Mouse (Mus musculus) E14TG2a.4 (cell line): ENCODE results near the gene Lsm10.
"Not testable (repeated sequence)": the region's sequence is repeated elsewhere in the genome, so short reads cannot be mapped to it uniquely, and the experiment has no call there.

Experiments used
- H3K27me3 ChIP-seq: 2 replicates; pipeline ENCODE4 v1.6.1; 2014; ENCODE audit warnings: low read length, control low read depth; ENCODE audit not compliant: insufficient read depth
- H3K36me3 ChIP-seq: 2 replicates; pipeline ENCODE4 v1.6.1; 2014; ENCODE audit warnings: low read length, control low read depth; ENCODE audit not compliant: insufficient read depth
- H3K4me1 ChIP-seq: replicated peaks from 2 replicates; pipeline ENCODE4 v1.6.1; 2014; ENCODE audit warnings: low read depth, low read length, control low read depth
- H3K4me3 ChIP-seq: replicated peaks from 2 replicates; pipeline ENCODE4 v1.5.1; 2014; ENCODE audit warnings: mild to moderate bottlenecking, low read length
- H3K9me3 ChIP-seq: 2 replicates; pipeline ENCODE4 v1.6.1; 2014; ENCODE audit warnings: low read length, control low read depth
- CTCF ChIP-seq: conservative IDR thresholded peaks from 2 replicates; pipeline ENCODE4 v1.5.1; 2014; ENCODE audit warnings: low read length
- NANOG ChIP-seq: IDR thresholded peaks from 2 replicates; pipeline ENCODE4 v1.6.1; 2014; ENCODE audit warnings: borderline replicate concordance, low read length, mixed read lengths
- POU5F1 ChIP-seq: IDR thresholded peaks from 2 replicates; pipeline ENCODE4 v1.6.1; 2014; ENCODE audit warnings: low read length, borderline replicate concordance

The Lsm10 gene

GRCm38 (mm10) chr4:126090101-126090847, 6.1 kb upstream of the Lsm10 start:
- Histone ChIP-seq H3K36me3 (no peaks in the 10 kb centered on the region), H3K4me3 (no peak overlapping the region), H3K4me1 (peaks cover 7% of the 10 kb centered on the region), H3K9me3 (no peaks in the 10 kb centered on the region), H3K27me3 (no peaks in the 10 kb centered on the region)
- TF ChIP-seq POU5F1 (no peak), NANOG (no peak), CTCF (no peak)

DNA sequence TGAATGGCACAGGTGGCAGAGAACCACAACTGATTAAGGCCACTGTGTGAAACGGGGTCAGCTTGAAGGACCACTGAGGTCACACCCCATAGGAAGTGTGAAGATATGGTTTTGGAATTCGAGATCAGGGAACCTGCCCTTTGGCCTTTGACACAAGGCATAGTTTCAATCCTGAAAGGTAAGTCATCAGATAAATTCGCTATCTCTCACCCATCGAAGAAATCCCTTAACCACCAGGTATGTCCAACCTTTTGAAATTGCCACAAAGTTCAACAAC, 5.6 kb upstream of the Lsm10 start:
- no peaks in the 10 kb centered on the region for H3K9me3 ChIP-seq
- H3K27me3 ChIP-seq, result no peaks in the 10 kb centered on the region
- no peak for TF ChIP-seq NANOG
- no peak for TF ChIP-seq CTCF
- TF ChIP-seq POU5F1, result no peak
- H3K4me3 ChIP-seq, result no peak overlapping the region
- H3K4me1 ChIP-seq, result peaks cover 5% of the 10 kb centered on the region
- no peaks in the 10 kb centered on the region for H3K36me3 ChIP-seq

DNA sequence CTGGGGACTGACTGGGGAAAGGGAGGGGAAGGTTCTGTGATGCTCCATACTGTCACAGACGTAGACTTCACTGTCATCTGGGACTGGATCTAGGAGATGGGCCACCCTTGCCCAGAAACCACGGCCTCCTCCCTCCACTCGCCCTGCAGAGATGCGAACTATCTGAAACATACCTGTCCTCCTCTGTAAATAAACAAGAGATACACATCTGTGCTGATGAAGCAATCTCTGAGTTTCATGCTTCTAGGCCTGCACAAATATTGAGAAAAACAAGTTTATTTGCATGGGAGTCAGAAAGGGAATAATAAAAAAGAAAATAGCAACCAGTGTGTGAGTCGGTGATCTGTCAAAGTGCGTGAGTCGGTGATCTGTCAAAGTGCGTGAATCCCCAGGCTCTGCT, 4.5 kb upstream of the Lsm10 start:
- Histone ChIP-seq H3K36me3 (no peaks in the 10 kb centered on the region), H3K4me3 (no peak overlapping the region), H3K27me3 (no peaks in the 10 kb centered on the region), H3K4me1 (peaks cover 7% of the 10 kb centered on the region), H3K9me3 (no peaks in the 10 kb centered on the region)
- TF ChIP-seq NANOG (no peak), POU5F1 (no peak), CTCF (no peak)

GRCm38 (mm10) chr4:126095622-126096430, 597 bp upstream of the Lsm10 start:
- not testable (repeated sequence) for H3K4me3 ChIP-seq, H3K27me3 ChIP-seq, H3K9me3 ChIP-seq
- peaks cover 40% of the 10 kb centered on the region for H3K4me1 ChIP-seq
- H3K36me3 ChIP-seq, result peaks cover 34% of the 10 kb centered on the region
- TF ChIP-seq CTCF, result 0 out of 2 replicates have a peak, but pooled peaks have one; percentile 2

DNA sequence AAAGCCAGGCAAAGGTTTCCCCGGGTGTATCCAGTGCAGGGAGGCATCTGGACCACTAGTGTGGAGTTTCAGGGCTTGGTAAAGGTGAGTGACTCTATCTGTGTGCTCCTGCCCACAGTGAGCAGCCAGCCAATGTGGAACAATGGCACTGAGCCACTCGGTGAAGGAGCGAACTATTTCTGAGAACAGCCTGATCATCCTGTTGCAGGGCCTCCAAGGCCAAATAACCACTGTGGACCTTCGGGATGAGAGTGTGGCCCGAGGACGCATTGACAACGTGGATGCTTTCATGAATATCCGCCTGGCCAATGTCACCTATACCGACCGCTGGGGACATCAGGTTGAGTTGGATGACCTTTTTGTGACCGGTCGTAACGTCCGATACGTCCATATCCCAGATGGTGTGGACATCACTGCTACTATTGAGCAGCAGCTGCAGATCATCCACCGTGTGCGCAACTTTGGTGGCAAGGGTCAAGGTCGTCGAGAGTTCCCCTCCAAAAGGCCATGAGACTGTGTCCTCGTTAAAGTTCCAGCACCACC, 1.4 kb downstream of the Lsm10 start:
- TF ChIP-seq NANOG (no peak), CTCF (no peak), POU5F1 (no peak)
- peak overlapping the region; percentile 90; the same call in 1 of the 2 replicates for H3K4me3 ChIP-seq
- H3K4me1 ChIP-seq, result peaks cover 57% of the 10 kb centered on the region
- no peaks in the 10 kb centered on the region for H3K9me3 ChIP-seq
- no peaks in the 10 kb centered on the region for H3K27me3 ChIP-seq
- peaks cover 40% of the 10 kb centered on the region for H3K36me3 ChIP-seq

GRCm38 (mm10) chr4:126099365-126099764, 2.9 kb downstream of the Lsm10 start:
- Histone ChIP-seq H3K4me1 (peaks cover 65% of the 10 kb centered on the region), H3K9me3 (no peaks in the 10 kb centered on the region), H3K4me3 (no peak overlapping the region), H3K27me3 (no peaks in the 10 kb centered on the region), H3K36me3 (peaks cover 40% of the 10 kb centered on the region)
- no peak for TF ChIP-seq POU5F1
- no peak for TF ChIP-seq NANOG
- TF ChIP-seq CTCF, result no peak

- peaks cover 3% of the 10 kb centered on the region; the same call in 1 of the 2 replicates for H3K27me3 ChIP-seq
- TF ChIP-seq CTCF, result no peak
- no peak for TF ChIP-seq POU5F1
- TF ChIP-seq NANOG, result no peak
- peaks cover 40% of the 10 kb centered on the region for H3K36me3 ChIP-seq
- no peaks in the 10 kb centered on the region for H3K9me3 ChIP-seq
- H3K4me1 ChIP-seq, result peaks cover 79% of the 10 kb centered on the region
- H3K4me3 ChIP-seq, result no peak overlapping the region
These were observed 4.3 kb downstream of the Lsm10 start for GRCm38 (mm10) chr4:126100764-126101163.

- H3K36me3 ChIP-seq, result peaks cover 46% of the 10 kb centered on the region
- no peak for TF ChIP-seq CTCF
- no peak for TF ChIP-seq POU5F1
- no peak for TF ChIP-seq NANOG
- H3K4me3 ChIP-seq, result peak overlapping the region; percentile 98
- H3K4me1 ChIP-seq, result peaks cover 89% of the 10 kb centered on the region
- H3K27me3 ChIP-seq, result peaks cover 3% of the 10 kb centered on the region; the same call in 1 of the 2 replicates
- H3K9me3 ChIP-seq, result no peaks in the 10 kb centered on the region
These were observed 5.8 kb downstream of the Lsm10 start for GRCm38 (mm10) chr4:126102061-126102841.
